Mouse (Mus musculus) kidney, embryonic 15.5 days (tissue): ENCODE measurements around the gene Ren1. TPM values are rescaled to one million over a fixed set of nuclear protein-coding genes. Genes with fewer than 3 reads are reported as not detected.

Source experiments
- ATAC-seq: fragments of 200-750 bp; cut with Nextera tagmentation; replicated peaks from 2 replicates; pipeline ENCODE4 v1.8.0; 2017; ENCODE audit warnings: moderate TSS enrichment; ENCODE audit not compliant: low FRiP score
- H3K27ac ChIP-seq: fragments of 300-500 bp; sonication (generic); 2 replicates; pipeline ENCODE4 v1.5.1; 2015; ENCODE audit warnings: mild to moderate bottlenecking, inconsistent platforms
- H3K27me3 ChIP-seq: fragments of 300-500 bp; sonication (generic); 2 replicates; pipeline ENCODE4 v1.6.1; 2015; ENCODE audit warnings: inconsistent platforms
- H3K36me3 ChIP-seq: fragments of 300-500 bp; sonication (generic); 2 replicates; pipeline ENCODE4 v1.6.1; 2015; ENCODE audit warnings: inconsistent platforms
- H3K4me1 ChIP-seq: fragments of 300-500 bp; sonication (generic); 2 replicates; pipeline ENCODE4 v1.6.1; 2015; ENCODE audit warnings: inconsistent platforms
- H3K4me2 ChIP-seq: fragments of 300-500 bp; sonication (generic); 2 replicates; pipeline ENCODE4 v1.6.1; 2015; ENCODE audit warnings: moderate library complexity, mild to moderate bottlenecking, inconsistent platforms
- H3K4me3 ChIP-seq: fragments of 300-500 bp; sonication (generic); replicated peaks from 2 replicates; pipeline ENCODE4 v1.5.1; 2015; ENCODE audit warnings: mild to moderate bottlenecking, inconsistent platforms
- H3K9ac ChIP-seq: fragments of 300-500 bp; sonication (generic); 2 replicates; pipeline ENCODE4 v1.6.1; 2015; ENCODE audit warnings: mild to moderate bottlenecking, inconsistent platforms
- H3K9me3 ChIP-seq: fragments of 300-500 bp; sonication (generic); replicated peaks from 2 replicates; pipeline ENCODE4 v1.6.1; 2016; ENCODE audit warnings: inconsistent platforms
- WGBS: fragments of 180-500 bp; shearing (Covaris S2); methylation state at CpG from one replicate; pipeline ENCODE4 v1.1.7; 2015; ENCODE audit warnings: mixed read lengths; 5-methylcytosine and 5-hydroxymethylcytosine counted together
- polyA plus RNA-seq: library from polyadenylated mRNA; unstranded; fragments of >200 nt; fragmentation: Nextera tagmentation; extraction: Ambion mirVana; gene quantifications from 2 replicates; pipeline ENCODE4 v1.2.1, GENCODE M21; 2015

Ren1 gene
- polyA plus RNA-seq, 1 experiment from 2014 or later, result 332 TPM

DNA sequence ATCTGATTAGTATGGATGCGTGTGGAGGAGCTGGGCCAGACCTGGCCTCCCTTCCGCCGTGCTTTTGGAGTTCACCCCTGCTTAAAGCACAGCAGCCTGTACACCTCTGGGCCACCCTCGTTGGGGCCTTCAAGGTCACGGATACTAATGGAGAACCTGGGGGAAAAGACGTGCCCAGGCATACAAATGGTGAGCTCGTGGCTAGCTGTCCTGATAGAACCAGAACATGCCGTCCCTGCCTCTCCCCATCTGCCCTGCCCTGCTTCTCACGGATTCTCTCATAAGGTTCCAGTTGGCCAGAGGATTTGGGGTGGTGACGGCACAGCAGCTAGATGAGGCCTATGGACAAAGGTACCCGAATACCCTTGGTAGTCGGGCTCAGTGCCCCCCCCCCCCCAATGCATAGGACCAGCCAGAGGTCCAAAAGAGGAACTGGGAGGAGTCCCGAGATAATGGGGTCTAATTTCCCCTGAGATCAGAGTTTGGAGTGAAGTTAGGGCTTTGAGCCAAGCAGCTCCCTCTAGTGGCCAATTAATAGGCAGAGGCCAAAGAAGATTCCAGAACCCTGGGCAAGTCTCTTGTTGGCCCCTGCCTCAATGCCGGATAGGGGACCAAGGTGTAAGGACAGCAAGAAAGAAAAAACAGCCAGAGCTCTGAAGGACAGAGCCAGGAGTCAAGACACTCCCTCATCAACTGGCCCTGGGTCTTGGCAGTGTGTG is 30.2 kb downstream of the Ren1 start:
- no peak for ATAC-seq
- H3K4me2 ChIP-seq, result no peak overlapping the region
- H3K36me3 ChIP-seq, result peaks cover 27% of the 10 kb centered on the region
- WGBS, result 67% methylated on average over 14 of the region's 14 CpGs
- no peak overlapping the region for H3K4me3 ChIP-seq
- no peaks in the 10 kb centered on the region for H3K27me3 ChIP-seq
- H3K9ac ChIP-seq, result no peak overlapping the region
- peaks cover 37% of the 10 kb centered on the region for H3K4me1 ChIP-seq
- H3K9me3 ChIP-seq, result no peaks in the 10 kb centered on the region
- H3K27ac ChIP-seq, result no peak overlapping the region

DNA sequence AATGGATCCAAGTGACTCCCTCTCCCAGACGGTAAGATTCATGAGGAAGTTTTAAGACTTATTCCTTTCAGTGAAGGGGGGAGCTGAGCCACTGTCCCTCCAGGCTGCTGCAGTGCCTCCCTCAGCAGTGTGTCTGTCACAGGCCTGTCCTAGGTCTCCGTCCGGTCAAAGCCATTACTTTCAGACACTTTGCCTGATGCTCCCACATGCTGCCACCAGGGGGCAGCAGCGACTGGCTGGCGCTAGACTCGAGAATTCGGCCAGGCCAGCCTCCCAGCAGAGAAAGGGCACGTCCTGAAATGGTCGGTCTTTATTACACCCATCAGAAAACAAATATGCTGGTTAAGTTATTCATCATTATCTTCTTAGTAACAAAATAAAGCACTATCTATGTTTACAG is 31.7 kb downstream of the Ren1 start:
- no peak for ATAC-seq
- H3K27ac ChIP-seq, result peak overlapping the region; percentile 23; the same call in 1 of the 2 replicates
- WGBS, result 7% methylated on average over 9 of the region's 9 CpGs
- H3K4me3 ChIP-seq, result no peak overlapping the region
- H3K27me3 ChIP-seq, result no peaks in the 10 kb centered on the region
- no peak overlapping the region for H3K4me2 ChIP-seq
- no peak overlapping the region for H3K9ac ChIP-seq
- peaks cover 42% of the 10 kb centered on the region for H3K36me3 ChIP-seq
- peaks cover 37% of the 10 kb centered on the region for H3K4me1 ChIP-seq
- H3K9me3 ChIP-seq, result no peaks in the 10 kb centered on the region

DNA sequence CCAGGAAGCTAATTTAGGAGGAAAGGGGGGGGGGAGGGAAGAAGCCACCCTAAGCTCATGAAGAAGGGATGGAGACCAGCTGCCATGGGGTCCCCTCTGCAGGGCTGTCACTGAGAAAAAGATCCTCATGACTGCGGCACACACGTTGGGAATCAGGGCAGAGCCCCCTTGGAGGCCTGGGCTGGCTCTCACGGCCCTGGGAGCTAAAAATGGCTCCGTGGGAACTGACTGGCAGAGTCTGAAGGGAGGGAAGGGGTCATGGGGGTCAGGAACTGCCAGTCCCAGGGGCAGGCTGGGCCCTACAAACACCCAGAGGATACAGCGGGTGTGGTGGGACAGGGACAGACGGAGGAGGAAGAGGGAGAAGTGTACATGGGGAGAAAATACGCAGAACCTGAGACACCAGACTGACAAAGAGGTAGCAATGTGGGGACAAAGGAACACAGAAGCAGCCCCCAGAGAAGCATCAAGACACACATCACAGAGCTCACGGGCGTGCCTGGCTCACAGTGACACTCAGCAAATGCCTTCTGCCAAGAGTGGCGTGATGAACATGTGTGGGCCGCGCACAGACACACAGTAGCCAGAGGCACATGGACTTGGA is 32.3 kb downstream of the Ren1 start:
- Histone ChIP-seq H3K4me1 (peaks cover 32% of the 10 kb centered on the region), H3K27ac (peak overlapping the region; percentile 23), H3K36me3 (peaks cover 49% of the 10 kb centered on the region), H3K9ac (no peak overlapping the region), H3K4me3 (no peak overlapping the region), H3K27me3 (no peaks in the 10 kb centered on the region), H3K9me3 (no peaks in the 10 kb centered on the region), H3K4me2 (no peak overlapping the region)
- WGBS, result 66% methylated on average over 12 of the region's 12 CpGs
- no peak for ATAC-seq

DNA sequence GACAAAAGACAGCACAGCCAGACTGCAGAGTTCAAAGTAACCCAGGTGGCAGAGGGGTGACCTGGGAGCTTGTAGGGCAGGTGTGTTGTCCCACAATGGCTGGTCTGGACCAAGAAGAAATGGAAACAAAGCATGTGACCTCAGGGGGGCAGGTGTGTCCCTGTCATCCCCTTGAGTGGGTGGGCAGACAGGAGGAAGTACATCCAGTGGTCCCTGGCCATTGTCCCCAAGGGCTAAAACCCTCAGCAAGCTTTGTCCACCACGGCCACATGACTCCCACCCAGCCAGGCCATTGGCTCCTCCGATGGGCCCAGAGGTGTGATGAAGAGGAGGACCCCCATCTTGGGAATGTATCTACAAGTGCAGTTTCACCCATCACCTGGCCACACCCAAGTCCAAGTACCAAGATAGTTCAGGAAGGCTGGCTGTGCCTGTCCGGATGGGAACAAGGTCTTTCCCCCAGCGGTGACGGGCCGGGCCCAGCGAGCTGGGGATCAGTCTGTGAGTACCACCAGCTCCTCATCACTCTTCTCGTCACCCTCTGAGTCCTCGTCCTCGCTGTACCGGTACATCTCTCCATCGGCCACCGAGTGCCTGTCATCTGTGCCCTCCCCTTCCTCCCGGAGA is 33.0 kb downstream of the Ren1 start:
- Histone ChIP-seq H3K4me3 (no peak overlapping the region), H3K9me3 (no peaks in the 10 kb centered on the region), H3K27ac (peak overlapping the region; percentile 23; the same call in 1 of the 2 replicates), H3K4me2 (no peak overlapping the region), H3K4me1 (peaks cover 26% of the 10 kb centered on the region), H3K9ac (no peak overlapping the region), H3K36me3 (peaks cover 55% of the 10 kb centered on the region), H3K27me3 (no peaks in the 10 kb centered on the region)
- 94% methylated on average over 14 of the region's 14 CpGs for WGBS
- no peak for ATAC-seq

DNA sequence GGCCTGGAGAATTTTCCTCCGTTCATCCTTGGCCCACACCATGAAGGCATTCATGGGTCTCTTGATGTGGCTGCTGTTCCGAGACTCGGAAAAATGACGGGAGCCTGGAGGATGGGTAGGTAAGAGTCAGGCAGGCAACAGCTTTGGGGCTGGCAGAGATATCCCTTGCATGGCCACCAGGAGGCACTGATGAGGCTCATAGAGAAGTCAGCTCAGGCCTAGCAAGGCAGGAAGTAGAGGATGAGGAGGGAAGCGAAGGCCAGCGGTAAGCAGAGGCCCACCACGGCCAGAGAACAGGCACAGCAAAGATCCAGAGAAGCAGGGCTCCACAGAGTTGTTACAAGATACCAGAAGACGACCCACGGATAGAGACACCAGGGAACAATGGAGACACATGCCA is 35.2 kb downstream of the Ren1 start:
- H3K36me3 ChIP-seq, result peaks cover 77% of the 10 kb centered on the region
- WGBS, result 40% methylated on average over 9 of the region's 9 CpGs
- peaks cover 11% of the 10 kb centered on the region for H3K4me1 ChIP-seq
- no peak for ATAC-seq
- H3K9ac ChIP-seq, result no peak overlapping the region
- no peak overlapping the region for H3K4me2 ChIP-seq
- no peaks in the 10 kb centered on the region for H3K9me3 ChIP-seq
- H3K4me3 ChIP-seq, result no peak overlapping the region
- H3K27ac ChIP-seq, result no peak overlapping the region
- no peaks in the 10 kb centered on the region for H3K27me3 ChIP-seq

DNA sequence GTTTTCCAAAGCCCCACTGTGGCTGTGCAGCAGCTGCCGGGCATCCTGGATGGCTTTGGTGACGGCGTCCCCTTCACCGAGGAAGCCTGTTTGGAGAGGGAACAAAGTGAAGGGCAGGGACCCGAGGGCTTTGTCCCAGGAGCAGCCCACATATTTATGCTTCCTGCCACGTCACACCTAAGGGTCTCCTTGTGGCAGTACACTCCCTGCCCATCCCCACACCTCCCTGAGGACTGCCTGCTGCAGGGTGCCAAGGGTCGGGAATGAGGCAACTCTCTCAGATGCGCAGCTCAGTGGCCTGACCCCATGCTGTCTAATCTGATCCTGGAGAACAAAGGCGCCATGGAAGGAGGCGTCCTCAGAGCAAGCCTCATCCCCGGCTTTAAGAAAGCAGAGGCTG is 35.9 kb downstream of the Ren1 start:
- WGBS, result 66% methylated on average over 11 of the region's 11 CpGs
- ATAC-seq, result no peak
- H3K27ac ChIP-seq, result no peak overlapping the region

DNA sequence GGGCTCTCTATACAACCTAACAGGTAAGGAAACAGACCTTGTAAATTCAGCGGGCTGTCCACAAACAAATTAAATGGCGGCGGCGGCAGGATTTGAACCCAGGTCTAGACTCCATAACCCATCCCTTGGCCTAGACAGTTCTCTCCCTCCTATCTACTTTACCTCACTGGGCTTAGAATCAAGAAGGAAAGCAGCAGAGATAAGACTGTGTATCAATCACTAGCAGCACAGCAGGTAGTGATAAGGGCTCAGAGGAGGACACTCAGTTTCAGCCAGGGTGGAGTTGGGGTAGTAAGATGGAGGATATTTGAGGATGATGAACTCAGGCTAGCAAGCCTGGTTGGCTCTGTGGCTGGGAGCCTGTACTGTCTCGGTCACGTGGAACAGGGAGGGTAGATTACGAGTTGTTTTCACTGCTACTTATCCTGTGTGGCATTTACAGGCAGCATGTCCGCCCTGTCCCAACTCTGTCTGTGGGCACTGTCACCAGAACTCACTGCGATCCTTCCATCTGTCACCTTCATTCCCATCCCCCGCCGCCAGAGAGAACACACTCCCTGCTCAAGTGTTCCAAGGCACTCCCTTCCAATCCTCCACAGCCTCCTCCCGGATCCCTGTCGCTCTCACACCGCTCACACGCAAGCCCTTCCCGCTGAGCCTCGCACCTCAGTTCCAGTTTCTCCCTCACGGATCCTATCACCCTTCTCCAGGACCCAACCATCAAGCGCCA is 37.4 kb downstream of the Ren1 start:
- no peak overlapping the region for H3K27ac ChIP-seq
- no peak overlapping the region for H3K9ac ChIP-seq
- no peak overlapping the region for H3K4me3 ChIP-seq
- H3K36me3 ChIP-seq, result peaks cover 99% of the 10 kb centered on the region
- 70% methylated on average over 19 of the region's 19 CpGs for WGBS
- no peaks in the 10 kb centered on the region for H3K27me3 ChIP-seq
- no peak overlapping the region for H3K4me2 ChIP-seq
- no peak for ATAC-seq
- no peaks in the 10 kb centered on the region; the same call in 1 of the 2 replicates for H3K9me3 ChIP-seq
- 0 out of 2 replicates have a peak, but pooled peaks cover 4% of the 10 kb centered on the region for H3K4me1 ChIP-seq

More for the DNA sequence above, 35.9 kb downstream of the Ren1 start:
- H3K36me3 ChIP-seq, result peaks cover 84% of the 10 kb centered on the region
- H3K9me3 ChIP-seq, result no peaks in the 10 kb centered on the region
- H3K4me3 ChIP-seq, result no peak overlapping the region
- no peak overlapping the region for H3K4me2 ChIP-seq
- no peak overlapping the region for H3K9ac ChIP-seq
- H3K4me1 ChIP-seq, result peaks cover 8% of the 10 kb centered on the region; the same call in 1 of the 2 replicates
- H3K27me3 ChIP-seq, result no peaks in the 10 kb centered on the region

DNA sequence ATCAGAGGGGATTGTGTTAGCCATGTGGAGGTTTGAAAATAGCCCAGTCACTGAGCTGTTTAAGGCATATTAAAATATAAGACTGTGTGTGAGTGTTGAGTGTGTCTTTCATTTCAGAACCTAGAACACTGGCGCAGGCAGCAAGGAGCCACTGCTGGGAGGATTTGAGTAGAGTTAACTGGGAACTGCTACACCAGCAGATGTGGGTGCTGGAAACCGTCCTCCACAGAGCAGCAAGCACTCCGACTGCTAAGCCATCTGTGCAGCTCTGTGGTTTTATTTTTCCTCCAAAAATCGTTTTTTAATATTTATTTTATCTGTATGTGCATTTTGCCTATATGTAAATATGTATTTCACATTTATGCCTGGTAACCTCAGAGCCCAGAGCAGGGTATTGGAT is 44.4 kb downstream of the Ren1 start:
- H3K9me3 ChIP-seq, result no peaks in the 10 kb centered on the region; the same call in 1 of the 2 replicates
- H3K4me1 ChIP-seq, result peaks cover 28% of the 10 kb centered on the region
- 72% methylated on average over 4 of the region's 4 CpGs for WGBS
- H3K9ac ChIP-seq, result no peak overlapping the region
- H3K27ac ChIP-seq, result no peak overlapping the region
- no peaks in the 10 kb centered on the region for H3K27me3 ChIP-seq
- H3K36me3 ChIP-seq, result peaks cover 39% of the 10 kb centered on the region
- no peak overlapping the region for H3K4me3 ChIP-seq
- no peak overlapping the region for H3K4me2 ChIP-seq
- no peak for ATAC-seq

DNA sequence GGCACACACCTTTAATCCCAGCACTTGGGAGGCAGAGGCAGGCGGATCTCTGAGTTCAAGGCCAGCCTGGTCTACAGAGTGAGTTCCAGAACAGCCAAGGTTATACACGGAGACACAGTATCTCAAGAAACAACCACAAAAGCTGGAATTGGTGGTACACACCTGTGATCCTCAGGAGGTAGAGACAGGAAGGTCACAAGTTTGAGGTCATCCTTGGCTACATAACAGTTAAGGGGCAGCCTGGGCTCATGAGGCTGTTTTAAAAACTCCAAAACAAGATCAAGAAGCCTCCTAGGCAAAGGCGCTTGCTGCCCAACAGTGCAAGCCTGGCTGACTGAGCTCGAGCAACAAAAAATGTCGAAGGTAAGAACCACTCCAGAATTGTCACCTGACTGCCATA is 46.4 kb downstream of the Ren1 start:
- 0 out of 2 replicates have a peak overlapping the region, but pooled peaks have one; percentile 87 for H3K27ac ChIP-seq
- no peak overlapping the region for H3K4me2 ChIP-seq
- H3K36me3 ChIP-seq, result peaks cover 19% of the 10 kb centered on the region
- peaks cover 40% of the 10 kb centered on the region for H3K4me1 ChIP-seq
- no peaks in the 10 kb centered on the region for H3K27me3 ChIP-seq
- no peak for ATAC-seq
- H3K9me3 ChIP-seq, result no peaks in the 10 kb centered on the region; the same call in 1 of the 2 replicates
- H3K4me3 ChIP-seq, result no peak overlapping the region
- 92% methylated on average over 5 of the region's 5 CpGs for WGBS
- H3K9ac ChIP-seq, result no peak overlapping the region

DNA sequence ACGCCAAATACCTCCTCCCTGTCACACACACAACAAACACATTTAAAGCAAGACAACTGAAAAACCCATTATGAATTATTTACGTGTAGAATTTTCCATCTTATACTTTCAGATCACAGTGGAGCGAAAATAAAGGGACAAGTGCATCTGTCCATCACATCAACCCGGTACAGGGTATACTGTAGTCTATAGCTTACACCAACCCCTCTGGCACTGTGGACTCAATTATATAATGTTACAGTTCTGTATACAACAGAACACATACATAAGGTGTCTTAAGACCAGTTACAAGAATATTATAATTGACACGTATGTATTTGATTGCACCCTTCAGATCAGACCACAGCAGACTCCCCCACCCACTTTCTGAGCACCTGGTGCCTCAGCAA is 46.8 kb downstream of the Ren1 start:
- Histone ChIP-seq H3K9ac (no peak overlapping the region), H3K36me3 (peaks cover 15% of the 10 kb centered on the region), H3K4me2 (peak overlapping the region; percentile 35), H3K9me3 (no peaks in the 10 kb centered on the region), H3K4me1 (peaks cover 40% of the 10 kb centered on the region), H3K27me3 (no peaks in the 10 kb centered on the region), H3K4me3 (no peak overlapping the region), H3K27ac (peak overlapping the region; percentile 87)
- 0 out of 2 replicates have a peak, but pooled peaks have one; percentile 23 for ATAC-seq
- 71% methylated on average over 5 of the region's 5 CpGs for WGBS

DNA sequence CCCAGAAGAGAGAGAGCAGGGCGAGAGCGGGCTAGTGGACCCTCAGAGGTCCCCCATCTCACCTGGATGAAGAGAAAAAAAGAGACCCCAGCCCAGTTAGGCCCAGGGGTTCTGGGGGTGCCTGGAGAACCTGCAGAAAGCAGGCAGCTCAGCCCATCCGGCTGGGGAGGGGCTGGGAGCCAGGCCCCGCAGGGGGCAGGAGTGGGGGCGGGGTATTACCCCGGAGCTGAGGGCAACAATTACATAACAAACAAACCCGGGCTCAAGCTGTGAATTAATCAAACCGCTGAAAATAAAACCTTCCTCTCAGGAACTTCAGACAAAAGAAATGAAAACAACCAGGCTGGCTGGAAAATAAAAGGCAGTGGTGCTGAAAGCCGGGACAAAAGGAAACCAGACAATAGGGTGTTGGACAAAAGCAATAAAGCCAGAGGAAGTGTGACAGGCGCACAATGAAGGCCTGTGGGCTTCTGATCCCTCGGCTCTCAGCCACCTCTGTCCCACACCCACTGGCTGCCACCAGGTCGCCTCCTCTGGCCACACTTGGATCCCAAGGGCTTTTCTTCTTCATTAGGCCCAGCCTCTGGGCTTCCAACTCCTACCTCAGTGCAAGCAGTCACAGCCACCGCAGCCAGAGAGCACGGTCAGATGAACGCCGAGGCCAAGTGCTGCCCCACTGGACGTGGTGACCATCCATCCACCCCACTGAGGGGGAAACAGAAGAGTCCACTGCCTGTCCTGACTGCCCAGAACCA is 47.4 kb downstream of the Ren1 start:
- Histone ChIP-seq H3K9me3 (no peaks in the 10 kb centered on the region), H3K9ac (peak overlapping the region; percentile 7; the same call in 1 of the 2 replicates), H3K36me3 (peaks cover 10% of the 10 kb centered on the region), H3K27ac (peak overlapping the region; percentile 87), H3K4me1 (peaks cover 40% of the 10 kb centered on the region), H3K4me3 (no peak overlapping the region), H3K4me2 (peak overlapping the region; percentile 35), H3K27me3 (no peaks in the 10 kb centered on the region)
- ATAC-seq, result peak; percentile 69
- 10% methylated on average over 17 of the region's 17 CpGs for WGBS
